Mouse (Mus musculus): Measurements from ENCODE around the gene Gm5426. TPM values are rescaled to one million over a fixed set of nuclear protein-coding genes. Genes with fewer than 3 reads are reported as not detected.
"Not testable (repeated sequence)": the region's sequence is repeated elsewhere in the genome, so short reads cannot be mapped to it uniquely, and the experiment has no call there.

Gene Gm5426
- total RNA-seq, 1 experiment from 2014 or later: not detected

DNA sequence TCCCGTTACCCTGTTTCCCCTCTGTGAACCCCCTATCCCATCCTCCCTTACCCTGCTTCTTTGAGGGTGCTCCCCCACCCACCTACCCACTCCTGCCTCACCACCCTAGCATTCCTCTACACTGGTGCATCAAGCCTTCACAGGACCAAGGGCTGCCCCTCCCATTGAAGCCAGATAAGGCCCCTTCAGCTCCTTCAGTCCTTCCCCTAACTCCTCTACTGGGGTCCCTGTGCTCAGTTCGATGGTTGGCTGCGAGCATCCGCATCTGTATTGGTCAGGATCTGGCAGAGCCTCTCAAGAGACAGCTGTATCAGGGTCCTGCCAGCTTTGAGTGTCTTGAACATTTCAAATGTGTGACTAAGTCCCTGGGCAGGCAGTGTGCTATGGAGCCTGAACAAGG is 2.9 kb downstream of the Gm5426 start:
- not testable (repeated sequence) for DNase-seq

DNA sequence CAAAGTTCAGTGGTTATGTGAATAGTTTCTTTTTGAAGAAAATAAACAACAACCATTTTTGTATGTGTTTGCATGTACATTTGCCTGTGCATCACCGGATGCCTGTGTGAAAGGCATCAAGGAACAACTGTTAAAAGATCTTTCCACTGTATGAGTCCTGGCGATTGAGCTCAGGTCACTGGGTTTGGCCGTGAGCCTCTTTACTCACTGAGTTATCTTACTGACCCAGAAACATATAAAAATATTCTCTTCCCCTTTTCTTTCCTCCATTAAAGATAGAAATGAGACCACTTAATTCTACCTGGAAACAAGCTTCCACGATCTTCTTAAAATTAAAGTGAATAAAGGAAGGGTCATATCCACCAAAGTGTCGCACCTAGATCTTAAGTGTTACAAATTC is 10.2 kb downstream of the Gm5426 start:
- DNase-seq: no peak

DNA sequence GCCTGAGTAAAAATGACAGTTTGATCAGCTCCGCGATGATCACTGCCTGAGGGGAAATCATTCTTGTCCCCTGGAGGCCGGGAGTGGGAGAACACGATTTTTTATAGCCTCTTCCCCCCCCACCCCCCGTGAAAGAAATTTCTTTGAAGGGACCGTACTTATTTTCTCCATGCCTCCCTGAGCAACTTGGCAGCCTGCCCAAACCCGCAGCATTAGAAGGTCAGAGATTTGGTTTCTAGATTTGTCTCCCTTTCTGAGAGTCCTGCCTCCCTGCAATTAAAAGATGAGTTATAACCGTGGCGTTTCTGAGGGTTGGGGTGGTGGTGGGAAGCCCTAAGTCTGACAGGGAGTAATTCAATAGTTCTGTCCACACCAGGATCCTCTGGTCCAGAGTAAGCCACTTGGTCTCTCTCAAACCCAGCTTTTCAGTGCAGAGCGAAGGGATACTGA is 11.9 kb downstream of the Gm5426 start:
- peak; percentile 73 for DNase-seq

DNA sequence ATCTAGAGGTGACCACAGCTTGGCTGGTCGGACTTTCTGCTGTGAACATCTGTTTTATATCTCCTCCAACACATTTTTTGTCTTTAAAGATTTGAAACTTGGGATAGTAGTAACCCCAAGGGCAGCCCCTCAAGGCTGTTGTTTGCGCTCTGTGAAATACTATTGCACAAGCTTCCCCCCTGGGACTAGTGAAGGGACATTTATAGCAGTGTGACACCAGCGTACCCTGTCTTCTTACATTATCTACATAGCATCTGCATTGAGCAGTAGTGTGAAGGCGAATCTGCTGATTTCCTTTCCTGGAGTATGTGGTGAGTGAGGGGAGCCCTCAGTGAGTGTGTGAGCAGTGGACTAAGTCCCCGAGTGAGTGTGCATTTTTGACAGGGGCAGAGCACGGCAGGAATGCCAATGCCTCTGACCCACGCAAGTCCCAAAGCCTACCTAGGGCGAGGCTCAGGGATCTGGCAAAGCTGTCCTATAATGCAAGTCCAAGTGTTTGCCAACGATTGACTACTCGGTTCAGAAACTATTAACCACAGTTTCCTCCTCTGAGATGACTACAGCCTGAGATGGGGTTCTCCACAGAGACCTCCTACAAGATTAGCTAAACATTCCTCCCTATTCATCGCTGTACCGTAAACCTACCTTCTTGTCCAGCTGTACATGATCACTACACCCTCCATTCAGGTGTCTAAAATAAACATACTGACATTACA is 14.2 kb downstream of the Gm5426 start:
- DNase-seq: no peak

DNA sequence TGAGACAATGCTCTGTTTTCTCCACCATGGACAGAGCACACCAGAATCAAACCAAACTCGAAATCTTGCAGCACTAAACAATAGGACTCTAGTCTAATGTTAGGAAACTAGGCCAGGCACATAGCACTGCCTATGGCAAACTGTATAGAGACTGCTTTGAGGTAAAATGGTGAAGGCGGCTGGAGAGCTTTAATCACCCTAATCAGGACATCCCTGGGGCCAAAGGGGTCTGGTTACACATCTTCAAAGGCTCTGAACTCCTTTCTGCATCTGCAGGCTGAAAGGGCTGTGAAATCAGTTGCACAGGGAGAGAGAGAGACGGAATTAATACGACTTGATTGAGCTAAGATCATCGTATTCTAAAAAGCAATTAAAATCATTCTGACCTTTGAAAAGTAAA is 16.9 kb downstream of the Gm5426 start:
- no peak for DNase-seq

DNA sequence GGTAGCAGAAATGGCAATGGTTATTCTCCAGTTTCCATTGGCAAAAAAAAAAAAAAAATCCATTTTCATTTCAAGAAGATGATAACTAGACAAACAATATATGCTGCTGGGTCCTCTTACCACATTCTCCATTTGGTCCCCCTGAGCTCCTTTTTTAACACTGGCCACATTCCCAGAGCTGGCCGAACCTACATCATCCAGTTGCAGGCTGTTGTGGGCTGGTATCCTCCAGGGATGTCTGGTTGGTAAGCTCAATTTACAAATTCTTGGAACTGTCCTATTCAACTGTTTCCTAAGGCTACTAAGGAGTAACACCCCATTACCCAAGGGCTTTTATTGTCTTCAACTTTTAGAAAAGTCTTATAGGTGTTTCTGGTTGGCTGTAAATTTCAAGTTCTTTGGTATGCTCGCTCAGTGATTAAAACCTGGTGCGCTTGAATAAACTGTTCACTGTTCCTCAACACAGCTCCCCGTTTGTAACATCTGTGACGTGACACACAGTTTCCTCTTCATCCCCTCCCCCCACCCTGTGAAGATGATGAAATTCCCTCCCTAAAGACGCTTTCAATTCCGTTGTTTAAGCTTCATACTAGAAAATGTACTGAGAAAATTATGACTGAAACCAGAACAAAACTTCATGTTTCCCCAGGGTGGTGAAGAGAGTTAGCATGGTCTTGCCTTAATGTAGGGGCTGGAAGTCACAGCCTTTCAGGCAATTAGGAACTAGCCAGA is 26.7 kb downstream of the Gm5426 start:
- DNase-seq: peak; percentile 9

DNA sequence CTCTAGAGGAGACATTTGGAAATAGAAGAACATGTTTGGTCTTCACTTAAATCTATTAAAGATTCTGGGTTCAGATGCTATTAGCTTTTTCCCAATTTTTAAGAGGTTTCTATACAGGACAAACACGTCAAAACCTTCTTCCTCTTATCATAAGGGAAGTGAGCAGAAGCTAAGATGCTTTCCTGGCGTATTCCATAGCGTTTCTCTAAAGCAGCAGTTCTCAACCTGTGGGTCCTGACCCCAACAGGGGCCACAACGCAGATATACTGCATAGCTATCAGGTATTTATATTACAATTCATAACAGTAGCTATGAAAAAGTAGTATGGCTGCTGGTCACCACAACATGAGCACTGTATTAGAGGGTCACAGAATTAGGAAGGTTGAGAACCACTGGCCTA is 27.4 kb downstream of the Gm5426 start:
- no peak for DNase-seq

DNA sequence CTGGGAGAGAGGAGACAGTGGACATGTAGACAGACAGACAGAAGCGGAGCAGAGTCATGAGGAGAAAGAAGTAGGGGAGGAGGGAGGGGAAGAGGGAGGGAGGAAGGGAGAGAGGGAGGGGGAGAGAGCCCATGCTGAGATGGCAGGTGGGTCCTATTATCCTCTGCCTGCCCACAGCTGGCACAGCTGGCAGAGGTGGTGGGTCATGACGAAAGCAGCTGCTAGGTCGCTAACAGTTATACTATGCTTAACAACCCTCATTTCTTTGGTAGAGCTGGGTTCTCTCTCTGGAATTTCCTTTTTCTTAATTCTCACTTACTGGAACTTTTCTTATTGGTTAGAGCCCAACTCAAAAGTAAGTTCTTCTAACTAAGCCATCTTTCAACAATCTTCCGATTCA is 28.9 kb downstream of the Gm5426 start:
- no peak for DNase-seq

DNA sequence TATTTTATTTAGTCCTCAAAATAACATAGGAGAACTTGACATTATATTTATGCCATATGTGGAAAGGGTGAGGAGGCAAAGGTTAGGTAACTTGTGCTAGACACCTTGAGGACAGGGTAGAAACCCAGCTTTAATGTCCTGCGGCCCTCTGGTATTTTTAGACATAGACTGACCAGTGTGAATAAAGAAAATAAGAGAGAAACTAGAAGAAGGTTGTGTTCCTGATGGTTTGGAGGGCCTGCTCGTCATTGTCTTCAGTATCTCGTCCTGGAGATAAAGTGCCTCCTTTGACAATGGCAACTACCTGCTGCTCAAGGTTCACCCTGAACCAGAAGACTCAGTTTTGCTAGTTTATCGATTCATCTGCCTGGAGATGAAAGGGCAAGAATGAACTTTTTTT is 32.6 kb downstream of the Gm5426 start:
- DNase-seq: no peak

DNA sequence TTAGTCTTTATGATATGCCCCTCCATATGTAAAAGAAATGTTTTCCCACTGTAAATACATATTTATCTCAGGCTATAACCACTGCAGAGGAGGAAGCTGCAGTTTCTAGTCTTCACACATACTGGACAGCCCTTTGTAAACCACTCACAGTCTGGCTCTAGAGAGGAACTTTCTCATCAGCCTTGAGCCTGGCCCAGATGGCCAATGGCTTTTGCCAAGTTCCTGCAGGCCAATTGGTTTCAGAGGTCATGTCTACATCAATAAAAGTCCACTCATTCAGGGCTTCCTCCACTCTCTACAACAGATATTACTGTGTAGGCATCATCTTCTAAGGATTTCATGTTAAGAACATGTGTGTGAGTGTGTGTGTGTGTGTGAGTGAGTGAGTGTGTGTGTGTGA is 35.1 kb downstream of the Gm5426 start:
- no peak for DNase-seq

DNA sequence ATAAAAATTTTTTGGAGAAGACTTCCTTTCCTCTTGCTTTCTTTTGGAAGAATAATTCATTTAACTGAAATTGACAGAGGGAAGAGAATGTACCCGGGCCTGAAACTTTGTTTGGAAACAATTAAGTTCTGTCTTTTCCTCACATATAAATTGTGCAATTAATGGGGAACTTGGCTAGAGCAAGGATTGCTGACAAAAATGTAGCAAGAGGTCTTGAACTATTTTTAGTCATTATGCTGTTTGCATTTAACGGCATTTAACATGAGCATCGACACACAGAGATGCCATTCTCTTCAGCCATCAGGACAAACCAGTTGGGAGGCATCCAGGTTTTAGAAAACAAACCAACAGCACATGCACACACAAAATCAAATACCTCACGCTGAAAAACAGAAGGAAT is 36.6 kb downstream of the Gm5426 start:
- DNase-seq: no peak

DNA sequence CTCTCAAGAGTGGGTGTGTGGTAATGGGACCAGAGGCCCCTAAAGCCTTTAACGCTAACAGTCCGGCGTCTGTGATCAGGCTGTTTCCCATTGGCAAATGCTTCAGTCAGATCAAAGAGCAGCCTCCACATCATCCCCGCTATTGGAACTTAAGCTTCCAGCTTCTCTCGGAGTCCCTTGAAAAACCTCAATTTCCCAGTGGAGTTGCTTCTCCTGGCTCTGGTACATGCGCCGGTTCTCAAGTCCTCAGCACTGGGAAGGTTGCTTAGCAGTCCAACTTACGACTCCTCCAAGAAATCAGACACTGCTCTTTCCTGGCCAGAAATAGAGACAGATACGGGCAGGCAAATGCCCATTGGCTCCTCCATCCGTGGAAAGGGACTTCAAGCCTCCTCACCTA is 37.4 kb downstream of the Gm5426 start:
- DNase-seq: no peak

DNA sequence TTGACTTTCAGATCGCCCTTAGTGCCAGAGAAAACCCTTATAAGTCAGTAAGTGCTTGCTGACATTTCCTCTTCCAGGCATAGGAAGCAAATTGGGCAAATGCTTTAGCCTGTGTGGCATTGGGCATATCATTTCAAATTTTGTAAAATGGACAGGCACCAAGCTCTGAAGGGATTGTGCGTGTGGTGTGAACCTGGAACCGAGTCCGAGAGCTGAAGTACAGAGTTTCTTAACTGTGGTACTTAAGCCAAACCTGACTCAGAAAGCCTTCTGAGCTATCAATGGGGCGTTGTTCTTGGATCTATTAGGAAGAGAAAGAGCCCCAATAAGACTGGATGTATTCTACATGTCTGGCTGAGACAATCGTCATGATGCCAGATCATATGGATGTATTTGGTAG is 40.5 kb downstream of the Gm5426 start:
- no peak for DNase-seq

DNA sequence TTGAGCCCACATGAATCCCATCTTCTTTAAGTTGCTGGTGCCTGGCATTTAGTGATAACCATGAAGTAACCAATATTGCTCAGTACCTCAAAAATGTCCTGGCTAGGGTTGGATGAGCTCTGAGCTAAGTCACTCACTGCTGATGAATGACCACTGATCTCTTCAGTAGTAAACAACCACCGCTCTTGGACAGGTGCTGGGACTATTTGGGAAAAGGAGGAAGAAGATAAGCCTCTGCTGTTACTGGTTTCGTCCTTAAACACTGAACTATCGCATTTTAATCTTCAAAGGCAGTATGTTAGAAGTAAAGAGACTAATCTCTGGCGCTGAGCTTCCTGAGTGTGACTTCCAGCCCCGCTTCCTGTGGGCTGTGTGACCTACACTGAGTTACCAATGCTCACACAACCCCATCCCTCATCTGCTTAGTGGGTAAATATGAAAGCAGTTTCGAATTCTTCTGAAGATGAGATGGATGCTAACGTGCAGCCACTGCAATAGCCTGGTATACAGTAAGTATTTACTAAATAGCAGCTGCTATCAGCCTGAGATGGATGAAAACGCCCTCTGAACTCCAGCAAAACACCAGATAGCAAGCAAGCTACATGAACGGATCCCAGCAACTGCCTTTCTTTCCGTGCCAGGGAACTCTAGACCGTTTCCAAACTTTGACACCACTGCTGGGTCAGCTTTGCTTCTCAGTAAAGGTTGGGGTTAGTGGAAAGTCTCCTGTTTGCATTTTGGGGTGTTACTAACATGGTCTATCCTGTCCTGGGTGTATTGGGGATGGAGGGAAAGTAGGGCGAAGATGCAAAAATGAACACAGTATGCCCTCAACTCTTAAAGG is 44.4 kb downstream of the Gm5426 start:
- no peak for DNase-seq

DNA sequence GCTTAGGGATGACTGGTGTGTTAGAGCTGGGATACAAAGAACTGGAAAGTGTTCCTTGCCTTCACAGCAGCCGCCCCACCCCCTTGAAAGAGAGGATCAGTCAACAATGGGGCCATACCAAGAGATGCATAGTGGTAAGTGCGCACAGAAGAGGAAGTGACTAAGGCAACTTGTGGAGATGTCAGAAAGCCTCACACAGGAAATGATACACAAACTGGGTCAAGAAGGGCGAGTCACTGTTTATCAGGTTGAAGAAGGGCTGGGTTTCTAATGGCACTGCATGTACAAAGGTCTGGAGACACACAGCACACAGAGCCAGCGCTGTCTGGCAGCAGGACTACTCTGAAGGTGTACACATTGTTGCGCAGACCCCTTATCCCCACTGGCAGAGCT is 45.0 kb downstream of the Gm5426 start:
- DNase-seq: no peak

DNA sequence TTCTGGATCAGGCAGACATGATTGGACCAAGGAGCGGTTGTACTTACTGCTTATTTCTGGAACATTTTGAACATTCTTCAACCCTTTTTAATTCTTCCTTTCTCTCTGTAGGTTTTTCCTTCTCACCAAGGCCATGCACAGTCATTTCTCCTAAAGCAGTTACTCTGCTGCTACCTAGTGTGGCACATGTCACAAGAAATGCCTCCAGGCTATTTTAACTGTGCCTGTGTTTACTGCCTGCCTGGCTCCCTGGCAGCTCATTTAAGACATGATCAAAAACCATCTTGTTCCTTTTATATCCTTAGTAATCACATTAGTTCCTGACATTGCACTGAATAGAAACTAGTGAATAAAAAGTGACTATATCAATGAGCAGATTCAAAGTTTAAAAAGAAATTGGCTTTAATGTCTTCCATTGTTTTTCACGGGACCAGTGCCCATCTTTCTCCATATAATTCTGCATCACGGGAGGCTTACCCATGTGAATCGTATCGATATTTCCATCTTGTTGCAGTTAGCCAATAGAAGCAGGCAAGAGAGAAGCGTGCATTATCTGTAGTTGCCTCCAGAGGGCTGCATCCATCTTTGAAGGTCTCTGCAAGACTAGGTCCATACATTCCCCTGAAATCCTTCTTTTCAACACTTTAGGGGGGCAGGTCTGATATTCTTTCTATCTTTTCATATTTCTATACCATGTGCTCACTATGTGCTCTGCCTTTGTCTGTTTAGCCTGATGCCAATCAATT is 45.7 kb downstream of the Gm5426 start:
- no peak for DNase-seq

DNA sequence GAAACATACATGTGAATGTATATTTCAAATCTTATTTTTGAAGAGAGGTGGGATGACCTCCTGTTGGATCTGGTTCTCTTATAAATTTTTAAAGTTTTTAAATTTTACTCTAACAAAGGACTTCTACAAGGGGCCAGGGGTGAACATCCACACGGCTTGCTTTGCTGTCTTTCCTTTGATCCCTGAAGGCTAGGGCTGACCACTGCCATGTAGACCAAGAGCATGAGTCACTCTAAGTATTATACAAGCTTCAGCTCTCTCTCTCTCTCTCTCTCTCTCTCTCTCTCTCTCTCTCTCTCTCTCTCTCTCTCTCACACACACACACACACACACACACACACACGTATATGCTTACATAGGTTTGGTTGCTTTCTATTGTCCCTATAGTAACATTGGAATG is 48.6 kb downstream of the Gm5426 start:
- no peak for DNase-seq

DNA sequence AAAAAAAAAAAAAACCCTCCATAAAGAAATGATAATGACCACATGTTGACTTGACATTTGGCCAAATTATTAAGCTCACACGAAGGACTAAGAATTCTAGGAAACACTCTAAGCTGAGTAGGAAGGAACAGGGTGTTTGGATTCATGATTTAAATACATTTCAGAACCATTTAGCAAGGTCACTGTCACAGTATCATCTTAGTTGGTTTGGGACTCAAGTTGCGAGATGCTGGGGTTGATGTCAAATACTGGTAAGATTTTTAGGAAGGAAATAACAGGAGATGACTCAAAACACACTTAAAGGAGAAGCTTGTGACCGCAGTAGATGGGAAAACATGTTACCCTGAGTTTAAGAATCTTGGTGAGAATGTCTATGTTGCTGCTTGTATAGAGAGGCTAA is 49.2 kb downstream of the Gm5426 start:
- no peak for DNase-seq
